Mouse (Mus musculus) E14TG2a.4 (cell line): ENCODE results near the gene Scaf8.

ENCODE experiments used
- CTCF ChIP-seq: conservative IDR thresholded peaks from 2 replicates; pipeline ENCODE4 v1.5.1; 2014; ENCODE audit warnings: low read length
- POU5F1 ChIP-seq: IDR thresholded peaks from 2 replicates; pipeline ENCODE4 v1.6.1; 2014; ENCODE audit warnings: low read length, borderline replicate concordance

DNA sequence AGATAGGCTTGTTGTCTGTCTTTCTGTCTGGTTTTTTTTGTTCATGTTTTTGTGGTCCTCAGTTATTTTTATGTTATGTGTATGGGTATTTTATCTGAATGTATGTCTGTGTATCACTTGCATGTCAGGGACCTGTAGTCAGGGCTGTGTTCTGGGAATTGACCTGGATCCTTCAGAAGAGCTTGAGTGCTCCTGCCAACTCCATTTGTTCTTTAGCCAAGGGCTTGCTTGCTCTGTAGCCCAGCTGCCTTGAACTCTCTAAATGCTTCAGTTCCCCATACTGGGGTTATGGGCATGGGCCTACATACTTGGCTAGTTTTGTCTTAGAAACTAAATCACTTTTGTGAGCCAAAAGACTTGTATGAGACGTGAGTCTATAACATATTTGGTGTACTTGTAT, 13.9 kb downstream of the Scaf8 start:
- TF ChIP-seq CTCF (no peak), POU5F1 (no peak)
